Mouse (Mus musculus): ENCODE measurements around the gene Zc3h12c.
"Not testable (repeated sequence)": the region's sequence is repeated elsewhere in the genome, so short reads cannot be mapped to it uniquely, and the experiment has no call there.

The Zc3h12c gene

DNA sequence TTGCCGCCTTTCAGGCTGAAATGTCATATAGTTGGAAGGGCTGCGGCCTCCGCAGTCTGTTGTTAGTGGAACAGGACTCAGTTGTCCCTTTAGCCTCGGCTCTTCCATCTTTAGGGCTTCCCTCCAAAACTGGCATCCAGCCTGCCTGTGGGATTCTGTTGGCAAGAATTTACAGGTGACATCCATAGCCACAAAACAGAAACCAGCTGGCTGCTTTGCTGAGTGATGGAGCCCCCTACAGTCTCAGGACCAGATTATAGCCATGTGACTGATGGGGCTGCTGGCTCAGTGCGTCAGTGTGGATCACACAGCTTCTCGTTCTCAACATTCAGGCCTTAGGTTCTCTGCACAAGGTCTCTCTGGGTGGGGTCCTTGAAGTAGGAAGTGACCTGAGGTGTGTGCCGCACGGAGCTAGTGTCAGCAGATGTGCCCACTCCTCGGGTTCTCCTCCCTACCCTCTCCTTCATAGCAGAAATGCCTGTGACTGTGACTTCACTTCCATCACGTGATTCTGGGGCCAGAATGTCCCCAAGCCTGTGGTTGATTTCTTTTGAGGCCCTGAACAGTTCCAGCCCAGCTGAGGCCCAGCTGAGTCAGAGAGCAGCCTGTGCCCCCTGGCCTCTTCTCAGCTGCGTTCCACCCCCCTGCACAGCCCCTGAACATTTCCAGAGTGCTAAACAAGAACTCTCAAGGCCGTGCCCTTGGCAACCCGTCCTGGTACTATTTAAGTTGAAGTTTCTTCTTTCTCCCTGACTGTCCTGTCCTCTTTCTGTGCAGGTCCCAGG lies 66.1 kb downstream of the Zc3h12c start:
- no peak for DNase-seq (ENCODE audit: low spot score)

DNA sequence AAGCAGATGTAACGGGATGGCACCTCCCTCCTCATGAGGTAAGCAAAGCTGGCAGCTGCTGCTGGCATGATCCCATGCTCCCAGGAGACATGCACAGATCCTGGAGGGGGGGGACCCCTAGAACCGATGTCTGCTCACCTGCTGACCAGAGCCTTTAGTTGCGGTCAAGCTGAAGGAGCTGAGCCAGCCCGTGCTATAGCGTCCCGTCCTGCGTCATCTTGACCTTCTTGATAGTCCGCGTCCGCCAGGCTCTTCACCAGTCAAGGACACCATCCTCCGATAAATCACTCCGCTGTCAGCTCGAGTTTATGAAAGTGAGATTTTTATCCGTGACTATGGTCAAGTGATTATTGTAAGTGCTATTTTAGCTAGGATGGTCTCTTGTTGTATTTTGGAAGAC lies 67.9 kb downstream of the Zc3h12c start:
- no peak for DNase-seq (ENCODE audit: low spot score)

DNA sequence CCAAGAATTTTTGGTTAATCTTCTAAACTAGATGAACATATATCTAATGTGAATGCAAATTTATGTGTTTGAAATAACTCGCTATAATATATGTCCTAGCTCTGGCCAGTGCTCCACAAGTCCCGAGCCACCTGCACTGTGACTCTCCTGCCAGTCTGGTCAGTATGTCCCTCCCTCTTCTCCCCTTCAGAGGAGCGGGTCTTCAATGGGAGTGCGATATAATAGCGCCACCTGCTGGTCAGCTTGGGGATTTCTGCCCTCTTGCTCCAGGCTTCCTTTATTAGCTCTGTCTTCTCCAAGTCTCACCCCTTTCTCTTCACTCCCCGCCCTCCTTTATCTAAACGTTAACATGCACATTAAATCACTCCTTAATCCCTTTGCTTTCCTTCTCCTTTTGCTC lies 69.8 kb downstream of the Zc3h12c start:
- DNase-seq (ENCODE audit: low spot score), result peak; percentile 91

DNA sequence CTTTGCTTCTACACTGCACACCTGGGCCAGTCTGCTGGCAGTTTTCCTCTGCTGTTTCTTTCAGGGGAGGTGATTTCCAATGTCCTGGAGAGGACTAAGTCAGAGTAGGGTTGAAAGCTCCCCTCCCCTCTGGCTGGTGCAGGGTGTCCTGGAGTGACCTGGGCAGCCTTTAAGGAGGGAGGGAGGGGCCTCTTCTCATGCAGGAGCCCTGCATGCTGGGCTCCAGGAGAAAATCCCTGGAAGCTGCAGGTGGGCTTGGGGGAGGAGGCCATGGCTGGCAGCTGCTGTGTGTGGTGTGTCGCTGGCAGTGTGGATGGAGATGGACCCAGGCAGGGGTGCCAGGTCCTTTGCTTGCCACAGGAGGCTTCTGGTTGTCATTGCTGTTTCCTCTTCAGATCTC lies 71.0 kb downstream of the Zc3h12c start:
- no peak for DNase-seq (ENCODE audit: low spot score)

DNA sequence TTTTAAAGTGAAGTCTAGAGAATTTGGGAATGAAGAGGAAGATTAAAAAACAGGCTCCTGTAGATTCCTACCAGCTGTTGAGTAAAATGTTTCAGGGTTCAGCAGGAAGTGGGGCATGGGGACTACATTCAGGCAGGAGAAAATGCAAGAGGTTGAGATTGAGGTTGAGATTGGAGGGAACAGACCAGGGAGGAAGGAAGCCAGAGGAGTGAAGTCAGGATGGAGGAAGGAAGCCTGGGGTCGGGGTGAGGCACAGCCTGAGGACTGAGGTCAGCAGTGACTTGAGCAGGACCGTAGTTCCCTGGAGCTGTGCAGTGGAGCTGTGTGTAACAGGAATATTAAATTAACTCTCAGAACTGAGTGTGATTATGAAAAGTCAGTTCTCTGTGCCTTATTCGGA lies 72.7 kb downstream of the Zc3h12c start:
- no peak for DNase-seq (ENCODE audit: low spot score)

DNA sequence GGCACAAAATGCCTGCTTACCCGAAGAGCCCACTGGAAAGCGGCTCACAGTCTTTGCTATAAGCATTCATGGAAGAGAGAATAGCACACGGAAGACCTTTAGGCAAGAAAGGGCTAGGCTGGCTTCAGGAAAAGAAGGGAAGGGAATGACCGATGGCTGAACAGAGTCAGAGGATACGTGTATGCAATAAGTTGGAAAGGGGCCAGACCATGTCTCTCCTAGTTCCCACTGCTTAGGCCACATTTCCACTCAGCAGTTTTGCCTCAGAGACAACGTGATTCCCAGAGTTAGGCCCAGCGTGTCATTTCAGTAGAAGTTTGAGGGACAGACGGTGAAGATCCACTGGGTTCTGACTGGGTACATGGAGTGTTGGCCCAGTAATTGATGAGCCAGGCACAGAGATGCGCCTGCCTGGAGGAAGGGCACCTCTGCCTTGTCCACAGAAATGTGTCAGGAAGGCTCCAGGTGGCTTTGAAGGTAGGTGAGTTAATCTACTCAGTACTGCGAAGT lies 73.8 kb downstream of the Zc3h12c start:
- DNase-seq (ENCODE audit: low spot score), result no peak

DNA sequence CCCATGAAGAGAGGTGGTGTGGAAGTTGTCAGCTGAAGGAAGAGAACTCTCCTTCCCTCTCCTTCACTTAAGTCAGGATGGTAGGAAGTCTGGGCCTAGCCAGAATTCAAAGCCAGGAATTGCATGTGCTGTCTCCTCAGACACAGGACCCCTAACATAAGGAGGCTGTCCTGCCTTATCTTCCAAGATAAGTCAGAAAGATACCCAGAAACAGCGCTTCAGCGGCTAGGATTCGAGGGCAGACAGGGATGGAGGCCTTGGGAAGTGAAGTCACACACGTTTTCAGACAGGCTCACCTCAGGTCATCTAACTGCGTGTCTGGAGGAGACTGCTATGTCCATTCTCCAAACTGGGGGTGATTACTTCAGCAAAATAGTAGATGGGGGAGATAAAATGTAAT lies 74.4 kb downstream of the Zc3h12c start:
- no peak for DNase-seq (ENCODE audit: low spot score)

DNA sequence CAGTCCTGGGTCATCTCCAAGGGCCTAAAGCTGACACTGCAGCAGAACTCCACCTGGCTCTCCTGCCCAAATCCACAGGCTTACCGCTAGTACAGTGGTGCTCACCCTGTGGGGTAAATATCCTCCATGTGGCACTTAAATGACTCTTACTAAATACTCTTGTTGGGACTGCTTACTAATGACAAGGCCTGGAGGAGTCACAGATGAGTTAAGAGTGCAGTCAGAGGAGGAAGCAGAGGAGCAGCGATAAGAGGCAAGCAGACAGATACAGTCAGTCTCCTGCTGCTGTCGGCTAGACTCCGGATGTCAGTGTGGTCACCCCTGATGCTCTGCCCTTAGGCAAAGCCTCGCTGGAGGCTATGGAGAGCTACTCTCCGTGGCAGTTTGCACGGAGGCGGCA lies 75.3 kb downstream of the Zc3h12c start:
- no peak for DNase-seq (ENCODE audit: low spot score)

DNA sequence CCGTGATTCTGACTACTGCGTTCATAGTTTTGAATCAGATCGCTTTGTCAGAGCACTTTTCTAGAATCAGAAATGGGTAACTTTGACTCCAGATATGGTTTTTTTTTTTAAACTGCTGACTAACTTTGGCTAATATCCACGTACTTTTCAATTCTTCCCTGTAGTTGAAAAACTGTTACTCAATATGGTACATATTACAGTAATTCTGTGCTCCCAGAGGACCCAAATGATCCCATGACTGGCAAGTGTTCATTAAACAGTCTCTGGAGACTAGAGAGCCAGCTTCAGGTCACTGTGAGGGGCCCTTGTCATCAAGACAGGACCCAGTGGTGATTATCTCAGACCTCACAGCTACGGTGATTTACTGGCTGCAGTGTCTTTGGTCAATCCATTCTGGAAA lies 76.1 kb downstream of the Zc3h12c start:
- no peak for DNase-seq (ENCODE audit: low spot score)

DNA sequence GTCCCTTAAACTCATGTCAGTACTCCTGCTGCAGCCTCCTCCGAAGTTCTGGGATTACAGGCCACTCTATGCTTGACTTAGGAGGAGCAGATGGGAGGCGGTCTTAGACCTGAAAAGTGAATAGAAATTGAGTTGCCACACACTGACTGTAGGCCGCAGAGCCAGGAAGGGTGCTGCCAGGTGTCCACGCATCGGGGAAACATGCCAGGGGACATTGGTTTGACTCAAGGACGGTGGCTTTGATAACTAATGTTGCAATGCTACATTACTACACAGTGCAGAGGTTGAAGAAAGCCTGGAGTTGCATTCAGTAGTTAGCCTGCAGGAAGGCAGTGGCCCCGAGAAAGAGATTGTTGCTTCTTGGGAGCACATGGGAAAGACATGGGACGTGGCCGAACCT lies 76.6 kb downstream of the Zc3h12c start:
- DNase-seq (ENCODE audit: low spot score), result no peak

DNA sequence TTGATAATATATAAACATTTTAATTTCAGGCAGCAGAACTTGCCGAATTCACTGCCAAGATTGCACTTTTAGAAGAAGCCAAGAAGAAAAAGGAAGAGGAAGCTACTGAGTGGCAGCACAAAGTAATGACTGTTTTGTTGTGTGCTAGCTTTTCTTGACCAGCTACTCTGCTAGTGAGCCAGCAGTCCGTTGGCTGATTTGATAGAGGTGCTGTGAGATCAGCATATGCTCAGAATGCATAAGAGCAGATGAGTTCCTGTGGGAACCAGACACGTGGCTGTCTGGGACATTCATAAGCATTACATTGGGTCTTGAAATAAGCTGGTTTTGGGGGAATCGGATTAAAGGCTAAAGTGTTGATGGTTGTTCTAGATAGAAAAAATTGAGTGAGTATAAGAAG lies 86.0 kb downstream of the Zc3h12c start:
- no peak for DNase-seq (ENCODE audit: low spot score)

DNA sequence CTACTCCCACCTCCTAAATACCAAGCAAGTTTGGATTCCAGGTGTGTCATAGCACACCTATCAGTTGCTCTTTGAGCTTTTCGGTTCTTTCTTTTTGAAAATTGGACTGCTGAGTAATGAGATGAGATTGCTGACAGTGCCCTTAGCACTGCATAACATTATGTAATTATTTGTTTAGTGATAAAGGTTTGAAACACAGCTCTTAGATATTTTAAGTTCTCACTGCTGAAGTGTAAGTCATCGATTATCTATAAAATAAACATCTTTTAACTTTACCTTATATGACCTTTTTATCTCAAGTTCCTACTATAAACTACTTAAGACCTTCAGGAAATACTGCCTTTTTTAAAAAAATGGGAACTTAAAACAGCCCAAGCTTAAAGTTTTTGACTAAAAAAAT lies 86.4 kb downstream of the Zc3h12c start:
- DNase-seq (ENCODE audit: low spot score), result no peak

DNA sequence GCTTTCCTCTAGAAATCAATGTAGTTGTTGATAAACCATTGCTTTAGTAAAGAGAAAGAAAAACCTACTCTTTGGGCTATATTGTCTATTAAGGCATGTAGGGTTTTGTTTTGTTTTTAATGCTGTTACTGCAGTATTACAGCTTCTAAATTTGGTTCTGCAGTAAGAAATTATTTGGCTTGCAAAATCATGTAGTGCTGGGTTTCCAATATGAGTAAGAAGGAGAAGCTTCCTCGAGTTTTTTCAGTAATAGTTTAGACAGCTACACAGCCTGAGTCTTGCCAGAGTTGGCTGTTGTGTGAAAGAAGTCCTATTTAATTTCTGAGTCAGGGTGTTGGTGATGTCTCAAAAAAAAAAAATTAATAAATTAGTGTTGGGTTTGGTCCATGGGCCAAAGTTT lies 90.7 kb downstream of the Zc3h12c start:
- DNase-seq (ENCODE audit: low spot score), result no peak

DNA sequence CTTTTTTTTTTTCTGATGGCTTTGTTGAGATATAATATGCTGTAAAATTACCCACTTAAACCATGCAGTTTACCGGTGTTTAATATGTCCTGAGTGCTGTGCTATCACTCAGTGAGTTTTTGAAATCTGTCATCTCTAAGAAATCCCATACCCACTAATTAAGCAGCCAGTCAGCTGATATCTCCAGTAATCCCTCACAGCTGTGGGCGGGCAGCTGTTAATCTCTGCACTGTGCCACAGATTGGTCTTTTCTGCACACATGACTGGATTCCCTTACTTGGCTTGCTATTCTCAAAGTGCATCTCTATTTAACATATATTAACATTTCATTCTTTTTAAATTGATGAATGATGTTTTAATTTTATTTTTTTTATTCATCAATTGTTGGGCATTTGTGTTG lies 92.3 kb downstream of the Zc3h12c start:
- no peak for DNase-seq (ENCODE audit: low spot score)

DNA sequence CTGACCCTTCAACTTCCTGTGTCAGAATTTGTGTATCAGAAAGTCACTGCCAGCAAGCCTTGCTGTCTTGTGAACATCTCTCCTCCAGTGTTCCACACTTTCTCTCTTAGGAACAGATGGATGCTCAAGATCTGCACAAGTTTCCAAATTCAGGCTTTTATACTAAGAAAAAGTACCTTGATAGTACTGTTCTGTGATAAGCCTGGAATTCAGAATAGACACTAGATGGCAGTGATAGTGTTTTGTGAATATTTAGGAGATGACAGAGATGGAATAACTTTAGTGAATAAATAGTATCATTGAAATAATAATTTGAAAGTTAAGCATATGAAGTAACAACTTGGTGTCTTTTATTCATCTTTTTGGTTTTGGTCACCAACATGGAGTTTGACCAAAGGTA lies 96.2 kb downstream of the Zc3h12c start:
- DNase-seq (ENCODE audit: low spot score), result no peak

DNA sequence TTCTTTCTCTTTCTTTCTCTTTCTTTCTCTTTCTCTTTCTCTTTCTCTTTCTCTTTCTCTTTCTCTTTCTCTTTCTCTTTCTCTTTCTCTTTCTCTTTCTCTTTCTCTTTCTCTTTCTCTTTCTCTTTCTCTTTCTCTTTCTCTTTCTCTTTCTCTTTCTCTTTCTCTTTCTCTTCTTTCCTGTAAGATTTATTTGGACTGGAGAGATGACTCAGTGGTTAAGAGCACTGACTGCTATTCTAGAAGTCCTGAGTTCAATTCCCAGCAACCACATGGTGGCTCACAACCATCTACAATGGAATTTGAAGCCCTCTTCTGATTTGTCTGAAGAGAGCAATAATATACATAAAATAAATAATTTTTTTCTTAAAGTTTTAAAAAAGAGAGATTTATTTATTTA lies 97.0 kb downstream of the Zc3h12c start:
- not testable (repeated sequence) for DNase-seq (ENCODE audit: low spot score)

DNA sequence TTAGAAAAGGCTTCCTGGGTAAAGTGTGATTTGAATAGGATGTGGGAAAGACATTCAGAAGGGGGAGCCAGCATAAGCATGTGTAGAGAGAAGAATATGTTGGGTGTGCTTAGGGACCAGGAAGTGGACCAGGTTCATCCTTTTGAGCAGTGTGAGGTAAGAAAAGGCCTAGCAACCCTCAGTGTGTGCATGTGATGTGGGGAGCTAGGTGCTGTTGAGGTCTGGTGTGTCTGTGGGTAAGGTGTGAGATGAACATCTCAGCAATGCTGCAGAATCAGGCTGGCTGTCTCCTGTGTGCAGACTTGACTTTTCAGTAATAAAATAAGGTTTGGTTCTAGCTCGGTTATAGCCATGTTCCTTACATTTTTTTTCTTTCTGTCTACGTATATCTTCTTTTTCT lies 98.3 kb downstream of the Zc3h12c start:
- DNase-seq (ENCODE audit: low spot score), result no peak

Data from testis, postnatal 10 days (tissue).